Mouse (Mus musculus) myocyte (in vitro differentiated cells): ENCODE results near the gene Sstr4. TPM values are rescaled to one million over a fixed set of nuclear protein-coding genes. Genes with fewer than 3 reads are reported as not detected.
A peak's percentile ranks its signal among the peaks of the same experiment; 100 is the strongest.

Experiments
- H3K27me3 ChIP-seq: one replicate; pipeline ENCODE4 v1.6.1; 2011; ENCODE audit not compliant: control insufficient read depth, insufficient read depth, insufficient read length
- H3K36me3 ChIP-seq: one replicate; pipeline ENCODE4 v1.6.1; 2011; ENCODE audit not compliant: control insufficient read depth, insufficient read depth
- H3K4me2 ChIP-seq: one replicate; pipeline ENCODE4 v1.6.1; 2011; ENCODE audit warnings: low read depth, control low read depth
- H3K4me3 ChIP-seq: one replicate; pipeline ENCODE4 v1.5.1; 2011; ENCODE audit warnings: mild to moderate bottlenecking, control low read depth, moderate library complexity
- H3K79me2 ChIP-seq: one replicate; pipeline ENCODE4 v1.6.1; 2011; ENCODE audit not compliant: control insufficient read depth, insufficient read depth
- H3ac ChIP-seq: one replicate; pipeline ENCODE4 v1.6.1; 2011; ENCODE audit not compliant: control insufficient read depth, insufficient read length
- CEBPB ChIP-seq: IDR thresholded peaks from 2 replicates; pipeline ENCODE4 v1.6.1; 2011; ENCODE audit warnings: mild to moderate bottlenecking, moderate library complexity; ENCODE audit not compliant: poor library complexity, insufficient read depth, severe bottlenecking
- E2F4 ChIP-seq: IDR thresholded peaks from one replicate; pipeline ENCODE4 v1.6.1; 2011; ENCODE audit warnings: mild to moderate bottlenecking, control low read depth, moderate library complexity; ENCODE audit not compliant: insufficient read depth
- MAX ChIP-seq: IDR thresholded peaks from one replicate; pipeline ENCODE4 v1.6.1; 2011; ENCODE audit warnings: low read depth, mild to moderate bottlenecking, control low read depth
- MYOD1 ChIP-seq, 3 experiments: IDR thresholded peaks; one replicate each; pipeline ENCODE4 v1.6.1; 2011; ENCODE audit warnings: control low read depth in 2 of 3, low read depth in 2 of 3, mild to moderate bottlenecking in 2 of 3, moderate library complexity in 1 of 3; ENCODE audit not compliant: insufficient read length in 2 of 3, control insufficient read depth in 1 of 3
- MYOG ChIP-seq, 3 experiments: IDR thresholded peaks; one replicate each; pipeline ENCODE4 v1.6.1; 2011; ENCODE audit warnings: control low read depth in 2 of 3, low read depth in 2 of 3, mild to moderate bottlenecking in 2 of 3; ENCODE audit not compliant: insufficient read length in 2 of 3, control insufficient read depth in 1 of 3, insufficient read depth in 1 of 3
- POLR2A ChIP-seq: IDR thresholded peaks from one replicate; pipeline ENCODE4 v1.6.1; 2011; ENCODE audit warnings: low read depth, mild to moderate bottlenecking, control low read depth, moderate library complexity; ENCODE audit not compliant: insufficient read length
- POLR2AphosphoS2 ChIP-seq: IDR thresholded peaks from one replicate; pipeline ENCODE4 v1.6.1; 2011; ENCODE audit warnings: low read depth, control low read depth; ENCODE audit not compliant: insufficient read length
- REST ChIP-seq: IDR thresholded peaks from one replicate; pipeline ENCODE4 v1.6.1; 2011; ENCODE audit warnings: mild to moderate bottlenecking, control low read depth, moderate library complexity; ENCODE audit not compliant: insufficient read depth, insufficient read length
- SRF ChIP-seq: IDR thresholded peaks from one replicate; pipeline ENCODE4 v1.6.1; 2011; ENCODE audit warnings: low read depth; ENCODE audit not compliant: control insufficient read depth, insufficient read length
- TCF12 ChIP-seq: IDR thresholded peaks from one replicate; pipeline ENCODE4 v1.6.1; 2011; ENCODE audit warnings: mild to moderate bottlenecking, control low read depth; ENCODE audit not compliant: poor library complexity, insufficient read depth, severe bottlenecking
- TCF3 ChIP-seq: IDR thresholded peaks from one replicate; pipeline ENCODE4 v1.6.1; 2011; ENCODE audit warnings: low read depth, control low read depth; ENCODE audit not compliant: insufficient read length
- USF1 ChIP-seq: IDR thresholded peaks from one replicate; pipeline ENCODE4 v1.6.1; 2011; ENCODE audit warnings: low read depth, mild to moderate bottlenecking, control low read depth, moderate library complexity
- polyA plus RNA-seq: library from polyadenylated mRNA; unstranded; fragments of >200 nt; fragmentation: generic; extraction: Trizol; gene quantifications from one replicate; pipeline ENCODE4 v1.2.1, GENCODE M21; 2012; ENCODE audit warnings: missing spikeins

The Sstr4 gene
- polyA plus RNA-seq, 1 experiment: not detected

GRCm38 (mm10) chr2:148381076-148381475, 14.1 kb upstream of the Sstr4 start:
- Histone ChIP-seq H3K27me3 (no peaks in the 10 kb centered on the region), H3K36me3 (no peaks in the 10 kb centered on the region), H3ac (no peak overlapping the region), H3K79me2 (no peaks in the 10 kb centered on the region), H3K4me3 (no peak overlapping the region), H3K4me2 (no peak overlapping the region)
- TF ChIP-seq MYOD1 (IDR thresholded peaks at IDR 0.05; ENCODE audit: control insufficient read depth in 1 of 3, insufficient read length in 2 of 3, low read depth in 2 of 3) (peak in 1 of 3 experiments; percentile 32), TCF3 (no peak), TCF12 (no peak), SRF (no peak)

- Histone ChIP-seq H3K4me3 (no peak overlapping the region), H3K27me3 (no peaks in the 10 kb centered on the region), H3K4me2 (no peak overlapping the region), H3K79me2 (no peaks in the 10 kb centered on the region), H3ac (no peak overlapping the region), H3K36me3 (no peaks in the 10 kb centered on the region)
- TF ChIP-seq MYOD1 (IDR thresholded peaks at IDR 0.05; ENCODE audit: control insufficient read depth in 1 of 3, insufficient read length in 2 of 3, low read depth in 2 of 3) (no peak), POLR2A (no peak), MAX (no peak), E2F4 (no peak), POLR2AphosphoS2 (no peak), TCF12 (no peak), CEBPB (no peak)
These were observed 8.7 kb upstream of the Sstr4 start for GRCm38 (mm10) chr2:148386476-148386875.

GRCm38 (mm10) chr2:148386927-148387326, 8.2 kb upstream of the Sstr4 start:
- no peaks in the 10 kb centered on the region for H3K79me2 ChIP-seq
- H3K4me2 ChIP-seq: no peak overlapping the region
- H3K4me3 ChIP-seq: no peak overlapping the region
- H3K36me3 ChIP-seq: no peaks in the 10 kb centered on the region
- no peak overlapping the region for H3ac ChIP-seq
- H3K27me3 ChIP-seq: no peaks in the 10 kb centered on the region
- no peak for TF ChIP-seq POLR2A
- TF ChIP-seq MYOG (IDR thresholded peaks at IDR 0.05; ENCODE audit: control insufficient read depth in 1 of 3, insufficient read depth in 1 of 3, insufficient read length in 2 of 3, low read depth in 2 of 3): no peak
- no peak for TF ChIP-seq MYOD1 (IDR thresholded peaks at IDR 0.05; ENCODE audit: control insufficient read depth in 1 of 3, insufficient read length in 2 of 3, low read depth in 2 of 3)
- no peak for TF ChIP-seq POLR2AphosphoS2
- no peak for TF ChIP-seq TCF3
- no peak for TF ChIP-seq MAX
- TF ChIP-seq TCF12: no peak

GRCm38 (mm10) chr2:148387652-148388581, 7.2 kb upstream of the Sstr4 start:
- no peaks in the 10 kb centered on the region for H3K27me3 ChIP-seq
- TF ChIP-seq REST (no peak), TCF12 (no peak), POLR2A (no peak), MYOG (IDR thresholded peaks at IDR 0.05; ENCODE audit: control insufficient read depth in 1 of 3, insufficient read depth in 1 of 3, insufficient read length in 2 of 3, low read depth in 2 of 3) (no peak), TCF3 (no peak), MYOD1 (IDR thresholded peaks at IDR 0.05; ENCODE audit: control insufficient read depth in 1 of 3, insufficient read length in 2 of 3, low read depth in 2 of 3) (no peak), E2F4 (no peak), USF1 (no peak), CEBPB (no peak), SRF (no peak), POLR2AphosphoS2 (no peak), MAX (no peak)
- H3K36me3 ChIP-seq: no peaks in the 10 kb centered on the region
- no peak overlapping the region for H3K4me3 ChIP-seq
- H3ac ChIP-seq: no peak overlapping the region
- H3K79me2 ChIP-seq: no peaks in the 10 kb centered on the region
- no peak overlapping the region for H3K4me2 ChIP-seq

- no peaks in the 10 kb centered on the region for H3K27me3 ChIP-seq
These were observed 2.0 kb upstream of the Sstr4 start for GRCm38 (mm10) chr2:148393149-148393548.

More at GRCm38 (mm10) chr2:148393149-148393548, 2.0 kb upstream of the Sstr4 start:
- H3K4me3 ChIP-seq: no peak overlapping the region
- no peak for TF ChIP-seq SRF
- no peak for TF ChIP-seq POLR2AphosphoS2
- TF ChIP-seq E2F4: no peak
- no peak for TF ChIP-seq TCF3
- no peak for TF ChIP-seq USF1
- TF ChIP-seq MAX: no peak
- TF ChIP-seq MYOG (IDR thresholded peaks at IDR 0.05; ENCODE audit: control insufficient read depth in 1 of 3, insufficient read depth in 1 of 3, insufficient read length in 2 of 3, low read depth in 2 of 3): no peak
- TF ChIP-seq TCF12: no peak
- TF ChIP-seq REST: no peak
- TF ChIP-seq POLR2A: no peak
- no peak for TF ChIP-seq MYOD1 (IDR thresholded peaks at IDR 0.05; ENCODE audit: control insufficient read depth in 1 of 3, insufficient read length in 2 of 3, low read depth in 2 of 3)
- TF ChIP-seq CEBPB: no peak
- no peaks in the 10 kb centered on the region for H3K79me2 ChIP-seq
- H3K4me2 ChIP-seq: no peak overlapping the region
- no peak overlapping the region for H3ac ChIP-seq
- no peaks in the 10 kb centered on the region for H3K36me3 ChIP-seq
